Mouse (Mus musculus): ENCODE data around the gene Khdc3. TPM values are rescaled to one million over a fixed set of nuclear protein-coding genes. Genes with fewer than 3 reads are reported as not detected.

The Khdc3 gene
- total and polyA plus RNA-seq, 3 experiments: not detected

DNA sequence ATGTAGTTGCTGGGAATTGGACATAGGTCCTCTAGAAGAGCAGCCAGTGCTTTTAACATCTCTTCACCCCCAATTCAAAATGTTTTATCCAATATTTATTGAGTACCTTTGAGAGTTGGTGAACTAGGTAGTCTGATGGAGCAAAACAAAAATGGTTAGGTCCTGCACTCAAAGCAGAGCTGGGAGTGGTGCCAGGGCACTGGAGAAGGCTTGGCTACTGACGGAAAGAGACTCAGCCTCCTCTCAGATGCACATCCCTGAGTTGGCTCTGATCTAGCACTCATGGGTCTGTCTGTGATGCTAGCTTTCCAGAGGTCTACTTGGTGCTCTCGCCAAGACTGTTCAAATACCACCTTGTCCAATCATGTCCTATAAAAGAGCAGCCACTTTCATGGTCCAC lies 3.7 kb upstream of the Khdc3 start:
- no peak for DNase-seq (ENCODE audit: low read depth, low spot score)
- TF ChIP-seq NRF1 (IDR thresholded peaks at IDR 0.05; ENCODE audit: insufficient read depth, low read depth, low read length, poor library complexity, severe bottlenecking): no peak
- TF ChIP-seq KAT2A (conservative IDR thresholded peaks at IDR 0.05; ENCODE audit: low read depth, low read length): no peak
- TF ChIP-seq ZMIZ1 (IDR thresholded peaks at IDR 0.05; ENCODE audit: low read depth, low read length): no peak
- no peak for TF ChIP-seq GABPA (IDR thresholded peaks at IDR 0.05; ENCODE audit: low read depth, low read length)
- no peak for TF ChIP-seq SIN3A (IDR thresholded peaks at IDR 0.05; ENCODE audit: low read length)
- TF ChIP-seq HCFC1 (IDR thresholded peaks at IDR 0.05; ENCODE audit: low read depth, low read length): no peak
- TF ChIP-seq MAFK (IDR thresholded peaks at IDR 0.05; ENCODE audit: borderline replicate concordance, low read depth, low read length): no peak
- no peak for TF ChIP-seq UBTF (IDR thresholded peaks at IDR 0.05; ENCODE audit: borderline replicate concordance, insufficient read depth, low read depth, low read length)
- no peak for TF ChIP-seq USF1 (IDR thresholded peaks at IDR 0.05; ENCODE audit: low read depth, low read length)
- Histone ChIP-seq H3K4me3 (ENCODE audit: control insufficient read depth in 1 of 2, insufficient read depth in 1 of 2, low read depth in 2 of 2, low read length in 2 of 2) (no peak overlapping the region), H3K79me2 (ENCODE audit: control insufficient read depth, insufficient read depth, low read length, poor library complexity) (no peaks in the 10 kb centered on the region), H3K9me3 (replicated peaks; ENCODE audit: insufficient read depth, low read length) (no peaks in the 10 kb centered on the region), H3K36me3 (ENCODE audit: control insufficient read depth in 1 of 2, insufficient read depth in 2 of 2, low read length in 2 of 2) (no peaks in the 10 kb centered on the region), H3K27ac (ENCODE audit: control insufficient read depth, low read depth, low read length) (no peak overlapping the region), H3K27me3 (ENCODE audit: control insufficient read depth in 1 of 2, insufficient read depth in 2 of 2, low read length in 2 of 2) (no peaks in the 10 kb centered on the region), H3K4me1 (ENCODE audit: control insufficient read depth in 1 of 2, insufficient read depth in 2 of 2, low read length in 2 of 2) (no peaks in the 10 kb centered on the region), H3K9ac (ENCODE audit: control insufficient read depth, low read depth, low read length, poor library complexity, severe bottlenecking) (no peak overlapping the region)

DNA sequence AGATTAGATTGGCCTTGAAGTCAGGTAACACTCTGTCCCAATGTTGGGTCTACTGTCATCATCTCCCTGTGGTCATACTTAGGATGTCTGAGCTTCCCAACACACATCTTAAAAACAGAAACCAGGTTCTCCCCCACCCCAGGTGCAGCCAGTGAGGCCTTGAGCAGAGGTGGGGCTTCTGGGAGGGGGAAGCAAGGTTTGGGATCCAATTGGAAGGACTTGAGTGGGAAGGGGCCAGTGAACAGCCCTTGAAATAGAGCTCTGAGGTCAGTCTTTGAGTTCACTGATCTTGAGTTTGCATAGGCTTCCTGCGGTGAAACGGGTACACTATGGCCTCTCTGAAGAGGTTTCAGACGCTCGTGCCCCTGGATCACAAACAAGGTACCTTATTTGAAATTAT lies 545 bp downstream of the Khdc3 start, which contains the start of gene Gm20509:
Gene Gm20509, plus strand, starts transcription at position 290 of the 400 bp plus-strand sequence.
- no peak for TF ChIP-seq ZKSCAN1 (IDR thresholded peaks at IDR 0.05; ENCODE audit: low read depth, low read length)
- no peak for TF ChIP-seq TAL1 (IDR thresholded peaks at IDR 0.05; ENCODE audit: low read length)
- no peak for TF ChIP-seq HCFC1 (IDR thresholded peaks at IDR 0.05; ENCODE audit: low read depth, low read length)
- no peaks in the 10 kb centered on the region for H3K4me1 ChIP-seq (ENCODE audit: control insufficient read depth in 1 of 2, insufficient read depth in 2 of 2, low read length in 2 of 2)
- H3K9me3 ChIP-seq (replicated peaks; ENCODE audit: insufficient read depth, low read length): no peaks in the 10 kb centered on the region
- DNase-seq (ENCODE audit: low read depth, low spot score): no peak
- H3K4me3 ChIP-seq (ENCODE audit: control insufficient read depth in 1 of 2, insufficient read depth in 1 of 2, low read depth in 2 of 2, low read length in 2 of 2): no peak within 1 kb of the TSS
- H3K27me3 ChIP-seq (ENCODE audit: control insufficient read depth in 1 of 2, insufficient read depth in 2 of 2, low read length in 2 of 2): peaks cover 0 to 2% of the 10 kb centered on the region in 2 experiments; a peak in 2 of 4 replicates
- no peak within 1 kb of the TSS for H3K27ac ChIP-seq (ENCODE audit: control insufficient read depth, low read depth, low read length)
- no peaks in the 10 kb centered on the region for H3K79me2 ChIP-seq (ENCODE audit: control insufficient read depth, insufficient read depth, low read length, poor library complexity)
- no peaks in the 10 kb centered on the region for H3K36me3 ChIP-seq (ENCODE audit: control insufficient read depth in 1 of 2, insufficient read depth in 2 of 2, low read length in 2 of 2)
- no peak within 1 kb of the TSS for H3K9ac ChIP-seq (ENCODE audit: control insufficient read depth, low read depth, low read length, poor library complexity, severe bottlenecking)

- TF ChIP-seq UBTF (IDR thresholded peaks at IDR 0.05; ENCODE audit: borderline replicate concordance, insufficient read depth, low read depth, low read length): no peak
- TF ChIP-seq ETS1 (IDR thresholded peaks at IDR 0.05; ENCODE audit: low read depth, low read length): no peak
- no peak for TF ChIP-seq ZKSCAN1 (IDR thresholded peaks at IDR 0.05; ENCODE audit: low read depth, low read length)
- TF ChIP-seq TBP (IDR thresholded peaks at IDR 0.05; ENCODE audit: low read depth, low read length): no peak
- TF ChIP-seq KAT2A (conservative IDR thresholded peaks at IDR 0.05; ENCODE audit: low read depth, low read length): no peak
- TF ChIP-seq ZMIZ1 (IDR thresholded peaks at IDR 0.05; ENCODE audit: low read depth, low read length): no peak
- Histone ChIP-seq H3K9me3 (replicated peaks; ENCODE audit: insufficient read depth, low read length) (no peaks in the 10 kb centered on the region), H3K36me3 (ENCODE audit: control insufficient read depth in 1 of 2, insufficient read depth in 2 of 2, low read length in 2 of 2) (no peaks in the 10 kb centered on the region), H3K79me2 (ENCODE audit: control insufficient read depth, insufficient read depth, low read length, poor library complexity) (no peaks in the 10 kb centered on the region), H3K4me1 (ENCODE audit: control insufficient read depth in 1 of 2, insufficient read depth in 2 of 2, low read length in 2 of 2) (no peaks in the 10 kb centered on the region), H3K4me3 (ENCODE audit: control insufficient read depth in 1 of 2, insufficient read depth in 1 of 2, low read depth in 2 of 2, low read length in 2 of 2) (no peak overlapping the region), H3K27me3 (ENCODE audit: control insufficient read depth in 1 of 2, insufficient read depth in 2 of 2, low read length in 2 of 2) (peaks cover 0 to 3% of the 10 kb centered on the region in 2 experiments; a peak in 3 of 4 replicates), H3K27ac (ENCODE audit: control insufficient read depth, low read depth, low read length) (no peak overlapping the region), H3K9ac (ENCODE audit: control insufficient read depth, low read depth, low read length, poor library complexity, severe bottlenecking) (no peak overlapping the region)
- DNase-seq (ENCODE audit: low read depth, low spot score): no peak
These were observed 1.7 kb downstream of the Khdc3 start for GRCm38 (mm10) chr9:73103159-73103879.

Data from MEL (cell line).